Mouse (Mus musculus) G1E (cell line): ENCODE measurements around the gene Rps6ka5.
A peak's percentile ranks its signal among the peaks of the same experiment; 100 is the strongest.

ENCODE experiments used
- CTCF ChIP-seq: IDR thresholded peaks from 2 replicates; pipeline ENCODE4 v1.5.1; 2012; ENCODE audit warnings: low read depth, low read length, inconsistent platforms, mixed read lengths
- GATA1 ChIP-seq: IDR thresholded peaks from 2 replicates; pipeline ENCODE4 v1.6.1; 2012; ENCODE audit warnings: borderline replicate concordance, low read length, inconsistent platforms, mixed read lengths
- POLR2AphosphoS5 ChIP-seq: IDR thresholded peaks from 2 replicates; pipeline ENCODE4 v1.6.1; 2012; ENCODE audit warnings: low read depth, low read length, inconsistent platforms; ENCODE audit not compliant: insufficient replicate concordance
- TAL1 ChIP-seq: conservative IDR thresholded peaks from 2 replicates; pipeline ENCODE4 v1.6.1; 2012; ENCODE audit warnings: low read depth, low read length, inconsistent platforms, mixed read lengths

- no peak for TF ChIP-seq CTCF
- peak; percentile 63 for TF ChIP-seq TAL1
- TF ChIP-seq GATA1: no peak
- TF ChIP-seq POLR2AphosphoS5: no peak
Observed at GRCm38 (mm10) chr12:100710432-100710831, 16.4 kb downstream of the Rps6ka5 start.
